Mouse (Mus musculus) heart, adult 2 months (tissue): ENCODE measurements around the gene Tspan31. TPM values are rescaled to one million over a fixed set of nuclear protein-coding genes. Genes with fewer than 3 reads are reported as not detected.
A peak's percentile ranks its signal among the peaks of the same experiment; 100 is the strongest.

Source experiments
- DNase-seq, 2 experiments: peaks; one replicate each; pipeline ENCODE4 v3.0.0; 2021
- H3K27ac ChIP-seq: fragments of 200-600 bp; 2 replicates; pipeline ENCODE4 v1.8.1; 2022
- H3K27me3 ChIP-seq: fragments of 200-500 bp; 2 replicates; pipeline ENCODE4 v1.6.1; 2012; ENCODE audit warnings: mild to moderate bottlenecking, low read length, inconsistent platforms, mixed read lengths; ENCODE audit not compliant: control insufficient read depth, insufficient read depth
- H3K36me3 ChIP-seq: fragments of 200-500 bp; 2 replicates; pipeline ENCODE4 v1.6.1; 2012; ENCODE audit warnings: low read length, inconsistent platforms; ENCODE audit not compliant: control insufficient read depth, insufficient read depth
- H3K4me1 ChIP-seq: fragments of 200-500 bp; 2 replicates; pipeline ENCODE4 v1.6.1; 2011; ENCODE audit warnings: low read length; ENCODE audit not compliant: control insufficient read depth, insufficient read depth
- H3K4me3 ChIP-seq: fragments of 200-600 bp; 2 replicates; pipeline ENCODE4 v1.8.1; 2022
- H3K79me2 ChIP-seq: fragments of 200-500 bp; replicated peaks from 2 replicates; pipeline ENCODE4 v1.6.1; 2012; ENCODE audit warnings: mild to moderate bottlenecking, inconsistent platforms, low read length, moderate library complexity, mixed read lengths; ENCODE audit not compliant: control insufficient read depth, insufficient read depth
- H3K9ac ChIP-seq: fragments of 200-500 bp; 2 replicates; pipeline ENCODE4 v1.6.1; 2012; ENCODE audit warnings: low read depth, mild to moderate bottlenecking, control low read depth, inconsistent platforms, low read length, mixed read lengths
- CTCF ChIP-seq: fragments of 200-600 bp; IDR thresholded peaks from 2 replicates; pipeline ENCODE4 v1.8.1; 2022; ENCODE audit warnings: antibody characterized with exemption, mild to moderate bottlenecking, moderate library complexity
- EP300 ChIP-seq: fragments of 200-500 bp; IDR thresholded peaks from 2 replicates; pipeline ENCODE4 v1.6.1; 2011; ENCODE audit warnings: low read depth, low read length, control low read depth; ENCODE audit not compliant: insufficient read depth
- POLR2A ChIP-seq: fragments of 200-500 bp; IDR thresholded peaks from 2 replicates; pipeline ENCODE4 v1.6.1; 2011; ENCODE audit warnings: mild to moderate bottlenecking, low read depth, low read length, control low read depth; ENCODE audit not compliant: insufficient read depth
- WGBS: fragments of 180-500 bp; shearing (Covaris S2); methylation state at CpG from one replicate; pipeline ENCODE4 v1.1.7; 2018; 5-methylcytosine and 5-hydroxymethylcytosine counted together
- intact Hi-C: fragments of 180-260 bp; cut with DNase I; formaldehyde crosslinking; loops from one replicate; pipeline ENCODE4 v1.15.1; 2025
- polyA plus RNA-seq: library from polyadenylated mRNA; depleted of rRNA; stranded (reverse); fragments of >200 nt; gene quantifications from 2 replicates; pipeline ENCODE4 v1.2.3, GENCODE M21; 2012
- total RNA-seq, 2 experiments: library from RNA; stranded (reverse); gene quantifications; 2 replicates each; pipeline ENCODE4 v1.2.3; 2021

Gene Tspan31
- total and polyA plus RNA-seq, 3 experiments = 39.3 to 67.6 (median 51.0) TPM

DNA sequence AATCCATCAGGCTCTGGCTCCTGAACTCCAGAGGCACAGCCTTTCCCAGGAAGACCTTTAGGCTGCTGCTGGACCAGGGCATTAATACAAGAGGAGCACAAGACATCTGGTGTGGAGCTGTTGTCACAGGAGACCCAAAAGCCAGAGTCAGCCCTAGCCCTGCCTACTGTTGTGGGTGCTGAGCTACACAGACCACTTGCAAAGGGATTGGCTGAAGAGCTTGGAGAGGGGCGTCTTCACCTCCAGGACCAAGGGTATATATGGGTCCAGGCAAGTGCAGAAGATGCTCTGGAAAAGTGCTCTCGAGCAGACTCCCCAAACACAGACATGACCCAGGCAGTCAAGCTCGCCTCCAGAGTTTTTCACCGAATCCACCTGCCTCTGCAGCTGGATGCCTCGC is 22.1 kb downstream of the Tspan31 start, which contains the start of gene Cyp27b1:
Cyp27b1 (plus strand) TSS at position 297 of the 400 bp plus-strand sequence.
- H3K27me3 ChIP-seq = peaks cover 13% of the 10 kb centered on the region
- TF ChIP-seq EP300 (no peak), CTCF (no peak), POLR2A (no peak)

DNA sequence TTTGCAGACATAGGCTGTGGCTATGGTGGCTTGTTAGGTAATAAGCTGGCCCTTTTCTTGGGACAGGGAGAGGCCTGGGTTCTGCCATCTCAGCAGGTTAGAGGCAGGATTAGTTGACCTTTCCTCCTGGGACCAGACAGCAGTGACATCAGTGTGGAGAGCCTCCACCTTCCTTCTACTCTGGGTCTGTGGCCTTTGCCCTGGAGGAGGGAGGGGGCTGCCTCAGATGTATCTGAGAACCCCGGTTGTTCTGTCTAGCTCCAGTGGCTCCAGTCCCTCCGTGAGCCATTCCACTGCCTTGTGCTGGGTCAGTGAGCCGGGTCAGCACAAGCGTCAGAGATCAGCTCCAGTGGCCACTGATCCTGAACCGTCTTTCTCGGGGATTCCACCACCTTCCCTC is 26.9 kb downstream of the Tspan31 start:
- Histone ChIP-seq H3K4me3 (no peak overlapping the region), H3K36me3 (no peaks in the 10 kb centered on the region), H3K79me2 (no peaks in the 10 kb centered on the region), H3K9ac (no peak overlapping the region), H3K4me1 (no peaks in the 10 kb centered on the region), H3K27me3 (peaks cover 2% of the 10 kb centered on the region; the same call in 1 of the 2 replicates), H3K27ac (no peak overlapping the region)
- TF ChIP-seq POLR2A = no peak
- no peak for TF ChIP-seq CTCF
- TF ChIP-seq EP300 = no peak
- WGBS = 89% methylated on average over 6 of the region's 6 CpGs
- DNase-seq = no peak
- intact Hi-C loops = no loop called here

More for the DNA sequence above, 22.1 kb downstream of the Tspan31 start, which contains the start of gene Cyp27b1:
- Histone ChIP-seq H3K27ac (no peak within 1 kb of the TSS), H3K4me1 (peaks cover 1% of the 10 kb centered on the region), H3K9ac (no peak within 1 kb of the TSS), H3K4me3 (no peak within 1 kb of the TSS), H3K36me3 (no peaks in the 10 kb centered on the region), H3K79me2 (no peaks in the 10 kb centered on the region)
- WGBS = 42% methylated on average over 5 of the region's 5 CpGs
- intact Hi-C loops = no loop called here
- DNase-seq = no peak

DNA sequence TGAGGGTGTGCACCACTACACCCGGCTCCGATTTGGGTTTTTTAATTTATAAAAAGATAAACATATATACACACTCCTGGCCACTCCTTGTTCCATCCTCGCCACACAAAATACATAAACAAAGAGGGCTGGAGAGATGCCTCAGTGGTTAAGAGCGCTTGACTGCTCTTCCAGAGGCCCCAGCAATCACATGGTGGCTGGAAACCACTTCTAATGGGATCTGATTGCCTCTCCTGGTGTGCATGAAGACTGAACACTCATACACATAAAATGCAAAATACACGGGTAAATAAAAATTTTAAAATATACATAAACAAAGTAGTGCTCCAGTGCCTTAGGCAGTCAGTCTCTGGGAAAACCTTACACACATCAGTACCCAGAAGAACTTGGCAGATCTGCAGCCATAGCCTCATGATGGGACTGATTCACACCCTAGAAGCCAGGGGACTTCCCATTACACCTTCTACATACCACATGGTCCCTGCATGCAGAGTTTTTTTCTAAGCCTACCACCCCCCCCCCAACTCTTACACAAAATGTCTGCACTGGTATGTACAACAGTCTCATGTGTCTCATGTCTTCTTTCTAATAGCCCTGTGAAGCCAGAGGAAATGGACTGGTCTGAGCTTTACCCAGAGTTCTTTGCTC is 27.5 kb downstream of the Tspan31 start:
- Histone ChIP-seq H3K79me2 (no peaks in the 10 kb centered on the region), H3K36me3 (no peaks in the 10 kb centered on the region), H3K27ac (peak overlapping the region; percentile 51; the same call in 1 of the 2 replicates), H3K27me3 (0 out of 2 replicates have a peak, but pooled peaks cover 2% of the 10 kb centered on the region), H3K4me3 (peak overlapping the region; percentile 83), H3K4me1 (no peaks in the 10 kb centered on the region), H3K9ac (no peak overlapping the region)
- intact Hi-C loops = no loop called here
- WGBS = 22% methylated on average over 5 of the region's 5 CpGs
- DNase-seq = no peak
- TF ChIP-seq POLR2A = no peak
- no peak for TF ChIP-seq EP300
- no peak for TF ChIP-seq CTCF

DNA sequence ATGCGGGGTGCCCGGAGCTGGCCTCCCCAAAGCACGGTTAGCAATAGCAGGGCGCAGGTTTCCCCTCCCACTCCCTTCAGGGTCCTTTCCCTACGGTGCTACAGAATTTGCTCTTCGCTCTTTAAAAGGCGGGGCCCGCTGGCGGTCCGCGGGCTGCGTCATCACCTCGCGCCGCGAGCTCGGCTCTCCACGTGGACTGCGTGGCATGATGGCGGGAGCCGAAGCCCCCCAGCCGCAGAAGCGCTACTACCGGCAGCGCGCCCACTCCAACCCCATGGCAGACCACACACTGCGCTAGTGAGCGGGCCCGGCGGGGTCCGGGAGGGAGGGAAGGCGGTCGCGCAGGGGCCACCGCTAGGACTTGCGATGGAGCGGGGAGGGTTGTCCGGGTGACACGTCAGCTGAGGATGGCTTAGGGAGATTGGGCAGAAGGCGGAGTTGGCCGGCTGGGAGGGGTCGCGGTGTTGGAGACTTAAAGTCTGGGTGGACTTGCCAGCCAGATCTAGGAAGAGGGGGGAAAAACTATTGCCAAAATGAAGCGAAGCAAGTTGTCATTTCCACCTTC is 28.2 kb downstream of the Tspan31 start:
- DNase-seq = peak; percentile 90 to 92
- H3K79me2 ChIP-seq = no peaks in the 10 kb centered on the region
- H3K9ac ChIP-seq = peak overlapping the region; percentile 60
- peak overlapping the region; percentile 51 for H3K27ac ChIP-seq
- under 1% methylated on average over 44 of the region's 44 CpGs for WGBS
- H3K36me3 ChIP-seq = no peaks in the 10 kb centered on the region
- TF ChIP-seq CTCF (peak; percentile 34), EP300 (no peak)
- H3K4me1 ChIP-seq = no peaks in the 10 kb centered on the region
- intact Hi-C loops = no loop called here
- H3K27me3 ChIP-seq = 0 out of 2 replicates have a peak, but pooled peaks cover 2% of the 10 kb centered on the region
- H3K4me3 ChIP-seq = peak overlapping the region; percentile 83

DNA sequence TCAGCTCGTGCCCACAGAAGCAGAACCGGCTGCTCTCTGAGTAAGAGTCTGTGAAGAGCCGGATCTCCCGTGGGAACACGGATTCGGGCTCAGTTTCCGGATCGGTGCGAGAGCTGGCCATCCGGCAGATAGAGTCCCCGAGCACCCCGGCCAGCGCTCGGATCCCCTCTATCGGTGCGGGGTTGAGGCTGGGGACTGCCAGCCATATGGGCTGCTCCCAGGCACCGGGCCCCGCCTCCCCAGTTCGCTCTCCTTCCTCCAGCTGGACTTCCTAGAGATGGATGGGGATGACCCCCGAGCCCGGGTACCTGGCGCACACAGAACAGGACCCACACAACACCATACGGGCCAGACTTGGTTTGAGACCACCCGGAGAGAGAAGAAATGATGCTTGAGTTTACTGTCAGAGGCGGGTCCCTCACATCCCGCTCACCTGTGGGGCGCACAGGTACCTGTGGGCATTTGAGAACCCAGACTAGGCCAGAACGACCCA is 28.7 kb downstream of the Tspan31 start, which contains the start of the genes Mettl1 and Eef1akmt3:
Mettl1 (plus strand) TSS at position 141 of the 493 bp plus-strand sequence.
Eef1akmt3 (minus strand) TSS at position 240 of the 493 bp plus-strand sequence.
- Histone ChIP-seq H3K79me2 (no peaks in the 10 kb centered on the region), H3K4me3 (peak within 1 kb of the TSS; percentile 83), H3K27ac (peak within 1 kb of the TSS; percentile 51), H3K9ac (peak within 1 kb of the TSS; percentile 60), H3K27me3 (0 out of 2 replicates have a peak, but pooled peaks cover 2% of the 10 kb centered on the region), H3K36me3 (no peaks in the 10 kb centered on the region), H3K4me1 (no peaks in the 10 kb centered on the region)
- DNase-seq = no peak
- intact Hi-C loops = no loop called here
- TF ChIP-seq CTCF (no peak), POLR2A (no peak), EP300 (no peak)
- WGBS = under 1% methylated on average over 28 of the region's 28 CpGs
